Comparison of ENCODE assay signal across 9 mouse cellular contexts in the genomic region with DNA sequence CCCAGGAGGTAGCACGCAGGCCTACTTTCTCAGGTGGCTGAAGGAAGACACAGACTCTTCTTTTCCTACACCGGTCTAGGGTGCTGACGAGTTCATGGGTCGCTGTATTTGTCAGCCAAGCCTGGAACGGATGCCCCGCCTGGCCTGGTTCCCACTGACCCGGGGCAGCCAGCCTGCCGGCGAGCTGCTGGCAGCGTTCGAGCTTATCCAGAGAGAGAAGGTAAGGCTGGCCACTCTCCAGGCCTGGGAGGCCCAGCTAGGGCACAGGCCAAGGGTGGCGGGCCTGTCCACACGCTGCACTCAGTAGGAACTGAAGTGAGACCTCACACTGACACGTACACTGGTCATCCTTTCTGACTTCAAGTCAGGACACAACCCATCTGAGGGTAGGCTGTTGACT.
DNase-seq lines count a peak whose midpoint lies in the region; ATAC-seq and TF ChIP-seq lines count a peak whose summit lies in the region.
"Had no signal": no experiment of that assay in that cellular context is flagged by ENCODE, and none has a peak within 500 bp of the region (broad histone marks: within the 10 kb centered on the region; RNA-seq: fewer than 3 reads in every experiment).

No protein-coding gene starts in this region.

- no peaks in the 10 kb centered on the region for H3K9me3 ChIP-seq in limb, embryonic 12.5 days
- H3K9me3 ChIP-seq in liver, postnatal 0 days (ENCODE audit: low read length), result no peaks in the 10 kb centered on the region

- H3K27me3 ChIP-seq in heart, adult 2 months (ENCODE audit: control insufficient read depth, insufficient read depth, low read length), result no peaks in the 10 kb centered on the region
- no peaks in the 10 kb centered on the region for H3K27me3 ChIP-seq in limb, embryonic 12.5 days
- no peaks in the 10 kb centered on the region for H3K27me3 ChIP-seq in liver, postnatal 0 days (ENCODE audit: insufficient read depth, low read length)

- no peak for TF ChIP-seq CTCF in lung, adult 2 months (IDR thresholded peaks at IDR 0.05; ENCODE audit: insufficient read depth, low read length)
- 0 out of 2 replicates have a peak, but pooled peaks have one; percentile 1 for TF ChIP-seq CTCF in heart, adult 2 months (IDR thresholded peaks at IDR 0.05)
- no peak for TF ChIP-seq CTCF in liver, postnatal 0 days (IDR thresholded peaks at IDR 0.05; ENCODE audit: low read depth)

- WGBS in lung, adult 2 months, result 65% methylated on average over 14 of the region's 14 CpGs
- 38% methylated on average over 14 of the region's 14 CpGs for WGBS in heart, adult 2 months
- 91% methylated on average over 14 of the region's 14 CpGs for WGBS in limb, embryonic 12.5 days
- WGBS in liver, postnatal 0 days (ENCODE audit: insufficient replicate concordance), result 77% methylated on average over 14 of the region's 14 CpGs

- no peak for TF ChIP-seq POLR2A in lung, adult 2 months (IDR thresholded peaks at IDR 0.05; ENCODE audit: borderline replicate concordance, extremely low read depth, low read depth, low read length)
- TF ChIP-seq POLR2A in heart, adult 2 months (IDR thresholded peaks at IDR 0.05; ENCODE audit: insufficient read depth, low read depth, low read length), result no peak

- H3K4me2 ChIP-seq in limb, embryonic 12.5 days, result no peak overlapping the region
- H3K4me2 ChIP-seq in liver, postnatal 0 days (ENCODE audit: low read depth, low read length), result no peak overlapping the region

- TF ChIP-seq EP300 in heart, adult 2 months (IDR thresholded peaks at IDR 0.05; ENCODE audit: insufficient read depth, low read depth, low read length), result no peak
- no peak for TF ChIP-seq EP300 in liver, postnatal 0 days (IDR thresholded peaks at IDR 0.05; ENCODE audit: low read depth)

- H3K4me3 ChIP-seq in lung, adult 2 months (replicated peaks; ENCODE audit: extremely low read depth, low read depth, low read length), result no peak overlapping the region
- no peak overlapping the region for H3K4me3 ChIP-seq in heart, adult 2 months
- H3K4me3 ChIP-seq in limb, embryonic 12.5 days (replicated peaks), result no peak overlapping the region
- H3K4me3 ChIP-seq in liver, postnatal 0 days (ENCODE audit: low read depth, low read length), result no peak overlapping the region

- intact Hi-C loops in heart, adult 2 months (cut with DNase I), result loop anchor here (5.0 kb wide), 1 partner anchor 33 kb away; no protein-coding TSS in a partner anchor
- intact Hi-C loops in left cerebral cortex, postnatal 36 days (cut with DNase I), result no loop called here

- H3K9ac ChIP-seq in heart, adult 2 months (ENCODE audit: low read depth, low read length), result no peak overlapping the region
- H3K9ac ChIP-seq in limb, embryonic 12.5 days (replicated peaks), result no peak overlapping the region
- no peak overlapping the region for H3K9ac ChIP-seq in liver, postnatal 0 days (replicated peaks)
- H3K9ac ChIP-seq: liver, embryonic 14.5 days had no signal

- ATAC-seq in limb, embryonic 12.5 days (ENCODE audit: insufficient number of reproducible peaks, insufficient read depth, low FRiP score, low TSS enrichment, low read depth), result no peak
- no peak for ATAC-seq in liver, postnatal 0 days

- H3K27ac ChIP-seq in heart, adult 2 months, result no peak overlapping the region; the same call in 1 of the 2 replicates
- H3K27ac ChIP-seq in limb, embryonic 12.5 days, result 0 out of 2 replicates have a peak overlapping the region, but pooled peaks have one; percentile 4
- H3K27ac ChIP-seq in liver, postnatal 0 days (ENCODE audit: low read depth), result no peak overlapping the region
- H3K27ac ChIP-seq: liver, embryonic 14.5 days had no signal

- peak; percentile 17 to 24 for DNase-seq in lung, adult 18-20 months
- no peak for DNase-seq in lung, adult 2 months
- peak; percentile 76 to 87 for DNase-seq in adrenal gland, postnatal 36 days
- DNase-seq in heart, adult 2 months, result peak; percentile 81 to 87
- no peak for DNase-seq in left cerebral cortex, postnatal 36 days (ENCODE audit: low spot score in 2 of 2)
- no peak for DNase-seq in thymus, adult 18-20 months
- DNase-seq in liver, postnatal 0 days, result no peak

- H3K36me3 ChIP-seq in heart, adult 2 months (ENCODE audit: control insufficient read depth, insufficient read depth, low read length), result peaks cover 2% of the 10 kb centered on the region; the same call in 1 of the 2 replicates
- no peaks in the 10 kb centered on the region for H3K36me3 ChIP-seq in limb, embryonic 12.5 days
- H3K36me3 ChIP-seq in liver, postnatal 0 days (replicated peaks; ENCODE audit: insufficient read depth, low read length), result no peaks in the 10 kb centered on the region

- H3K79me2 ChIP-seq in heart, adult 2 months (replicated peaks; ENCODE audit: control insufficient read depth, insufficient read depth, low read length), result no peaks in the 10 kb centered on the region

- no peaks in the 10 kb centered on the region for H3K4me1 ChIP-seq in lung, adult 2 months (ENCODE audit: control insufficient read depth, insufficient read depth, low read length)
- peaks cover 14% of the 10 kb centered on the region for H3K4me1 ChIP-seq in heart, adult 2 months (ENCODE audit: control insufficient read depth, insufficient read depth, low read length)
- peaks cover 40% of the 10 kb centered on the region for H3K4me1 ChIP-seq in limb, embryonic 12.5 days (replicated peaks)
- H3K4me1 ChIP-seq in liver, postnatal 0 days (ENCODE audit: insufficient read depth), result no peaks in the 10 kb centered on the region

Comparison
In these comparisons a context has a peak if more than half of its experiments do, and no peak if none do; other contexts are left out.
1. DNase-seq: peak in lung, adult 18-20 months (2 of 2), adrenal gland, postnatal 36 days (2 of 2) and heart, adult 2 months (2 of 2); none in lung, adult 2 months (single experiment), left cerebral cortex, postnatal 36 days (0 of 2), thymus, adult 18-20 months (0 of 2) and liver, postnatal 0 days (single experiment).